21 mouse cellular contexts compared by ENCODE assay signal in genomic region chr4:124311657-124312056, GRCm38 (mm10).
DNase-seq lines count a peak whose midpoint lies in the region; ATAC-seq and TF ChIP-seq lines count a peak whose summit lies in the region.
"Had no signal": no experiment of that assay in that cellular context is flagged by ENCODE, and none has a peak within 500 bp of the region (broad histone marks: within the 10 kb centered on the region; RNA-seq: fewer than 3 reads in every experiment).

No protein-coding gene starts in this region.

- intact Hi-C loops in heart, postnatal 36 days (cut with DNase I): no loop called here

- TF ChIP-seq CTCF in midbrain, postnatal 0 days (IDR thresholded peaks at IDR 0.05): no peak

- no peak for ATAC-seq in hindbrain, embryonic 16.5 days
- ATAC-seq in midbrain, postnatal 0 days (ENCODE audit: low FRiP score): no peak
- ATAC-seq: forebrain, embryonic 15.5 days; forebrain, postnatal 0 days had no signal

- no peak overlapping the region for H3K4me3 ChIP-seq in hindbrain, embryonic 10.5 days
- no peak overlapping the region for H3K4me3 ChIP-seq in hindbrain, embryonic 16.5 days (ENCODE audit: low read length)
- H3K4me3 ChIP-seq in midbrain, embryonic 10.5 days: no peak overlapping the region
- H3K4me3 ChIP-seq in midbrain, postnatal 0 days (ENCODE audit: low read depth, low read length): no peak overlapping the region
- no peak overlapping the region for H3K4me3 ChIP-seq in ES-E14 (ENCODE audit: insufficient read depth in 1 of 2, low read depth in 1 of 2, low read length in 2 of 2, poor library complexity in 1 of 2, severe bottlenecking in 1 of 2)
- H3K4me3 ChIP-seq: embryonic facial prominence, embryonic 10.5 days; embryonic facial prominence, embryonic 12.5 days; forebrain, embryonic 12.5 days; forebrain, embryonic 15.5 days had no signal

- H3K27ac ChIP-seq in hindbrain, embryonic 10.5 days: peak overlapping the region; percentile 69; the same call in 1 of the 2 replicates
- no peak overlapping the region for H3K27ac ChIP-seq in hindbrain, embryonic 16.5 days (ENCODE audit: low read depth, low read length)
- 0 out of 2 replicates have a peak overlapping the region, but pooled peaks have one; percentile 23 for H3K27ac ChIP-seq in midbrain, embryonic 10.5 days (replicated peaks)
- no peak overlapping the region for H3K27ac ChIP-seq in midbrain, postnatal 0 days (ENCODE audit: low read depth, low read length)
- H3K27ac ChIP-seq in ES-E14 (ENCODE audit: insufficient read depth, low read depth, low read length, poor library complexity, severe bottlenecking): no peak overlapping the region
- H3K27ac ChIP-seq: embryonic facial prominence, embryonic 10.5 days; embryonic facial prominence, embryonic 12.5 days; forebrain, embryonic 15.5 days had no signal

- WGBS in hindbrain, embryonic 10.5 days: 92% methylated on average over 5 of the region's 5 CpGs
- 76% methylated on average over 5 of the region's 5 CpGs for WGBS in hindbrain, embryonic 16.5 days
- 87% methylated on average over 5 of the region's 5 CpGs for WGBS in midbrain, embryonic 10.5 days
- 78% methylated on average over 5 of the region's 5 CpGs for whole genome bisulfite sequencing in midbrain, postnatal 0 days

- peaks cover 35% of the 10 kb centered on the region for H3K27me3 ChIP-seq in hindbrain, embryonic 10.5 days (ENCODE audit: insufficient read depth, poor library complexity, severe bottlenecking)
- H3K27me3 ChIP-seq in hindbrain, embryonic 16.5 days (replicated peaks; ENCODE audit: control insufficient read depth, insufficient read depth, low read length): no peaks in the 10 kb centered on the region
- H3K27me3 ChIP-seq in midbrain, embryonic 10.5 days (ENCODE audit: low read depth, poor library complexity, severe bottlenecking): peaks cover 57% of the 10 kb centered on the region
- peaks cover 2% of the 10 kb centered on the region; the same call in 1 of the 2 replicates for H3K27me3 ChIP-seq in midbrain, postnatal 0 days (ENCODE audit: insufficient read depth, low read length)
- H3K27me3 ChIP-seq: embryonic facial prominence, embryonic 12.5 days; forebrain, embryonic 15.5 days had no signal

- no peak overlapping the region for H3K9ac ChIP-seq in hindbrain, embryonic 16.5 days (ENCODE audit: low read depth, low read length)
- H3K9ac ChIP-seq in midbrain, postnatal 0 days (replicated peaks; ENCODE audit: low read length, poor library complexity, severe bottlenecking): no peak overlapping the region
- no peak overlapping the region for H3K9ac ChIP-seq in ES-E14 (ENCODE audit: insufficient read depth, low read depth, low read length, poor library complexity, severe bottlenecking)
- H3K9ac ChIP-seq: embryonic facial prominence, embryonic 12.5 days; forebrain, embryonic 12.5 days; forebrain, embryonic 15.5 days; forebrain, postnatal 0 days had no signal

- H3K4me2 ChIP-seq in hindbrain, embryonic 16.5 days (ENCODE audit: low read length): no peak overlapping the region
- no peak overlapping the region for H3K4me2 ChIP-seq in midbrain, postnatal 0 days (ENCODE audit: low read depth, low read length, poor library complexity, severe bottlenecking)
- H3K4me2 ChIP-seq: embryonic facial prominence, embryonic 12.5 days; forebrain, embryonic 12.5 days; forebrain, embryonic 15.5 days had no signal

- in situ Hi-C loops in ES-E14 (cut with MboI; ENCODE audit: low sequenced_read_pairs in 2 of 2, unreplicated experiment in 2 of 2): no loop called here

- H3K4me1 ChIP-seq in hindbrain, embryonic 10.5 days (replicated peaks): peaks cover 36% of the 10 kb centered on the region
- peaks cover 2% of the 10 kb centered on the region; the same call in 1 of the 2 replicates for H3K4me1 ChIP-seq in hindbrain, embryonic 16.5 days (ENCODE audit: control insufficient read depth, insufficient read depth, low read depth, low read length)
- H3K4me1 ChIP-seq in midbrain, embryonic 10.5 days: peaks cover 34% of the 10 kb centered on the region
- H3K4me1 ChIP-seq in midbrain, postnatal 0 days (ENCODE audit: insufficient read depth, low read length): no peaks in the 10 kb centered on the region
- no peaks in the 10 kb centered on the region for H3K4me1 ChIP-seq in ES-E14 (ENCODE audit: control insufficient read depth in 2 of 2, insufficient read depth in 2 of 2, low read length in 2 of 2, poor library complexity in 1 of 2)

- H3K36me3 ChIP-seq in hindbrain, embryonic 10.5 days: no peaks in the 10 kb centered on the region
- H3K36me3 ChIP-seq in hindbrain, embryonic 16.5 days (ENCODE audit: control insufficient read depth, insufficient read depth, low read length): no peaks in the 10 kb centered on the region
- H3K36me3 ChIP-seq in midbrain, embryonic 10.5 days: no peaks in the 10 kb centered on the region
- H3K36me3 ChIP-seq in midbrain, postnatal 0 days (ENCODE audit: insufficient read depth, low read length): no peaks in the 10 kb centered on the region
- H3K36me3 ChIP-seq in ES-E14 (ENCODE audit: control insufficient read depth, insufficient read depth, low read length, poor library complexity, severe bottlenecking): no peaks in the 10 kb centered on the region
- H3K36me3 ChIP-seq: embryonic facial prominence, embryonic 10.5 days; embryonic facial prominence, embryonic 12.5 days; forebrain, embryonic 12.5 days; forebrain, embryonic 15.5 days had no signal

- DNase-seq in heart, adult 11 months: peak; percentile 67
- no peak for DNase-seq in heart, postnatal 36 days
- no peak for DNase-seq in hindbrain, embryonic 10.5 days (ENCODE audit: low spot score)
- DNase-seq in midbrain, embryonic 10.5 days (ENCODE audit: low spot score): no peak
- DNase-seq in midbrain, postnatal 0 days (ENCODE audit: low spot score): no peak
- no peak for DNase-seq in ES-E14 (ENCODE audit: low read depth, low spot score)
- no peak for DNase-seq in c-Kit-positive CD71-positive TER-119-positive erythroid progenitor cells, embryonic 14.5 days (ENCODE audit: low spot score)
- DNase-seq: adrenal gland, adult 2 months; adrenal gland, postnatal 10 days; adrenal gland, postnatal 25 days; cerebellum, adult 11-12 months; cerebellum, adult 2 months; cerebellum, adult 9-10 months; cerebellum, postnatal 10 days; cerebellum, postnatal 25 days; forebrain, postnatal 0 days had no signal

- peaks cover 3% of the 10 kb centered on the region; the same call in 1 of the 2 replicates for H3K9me3 ChIP-seq in hindbrain, embryonic 10.5 days
- no peaks in the 10 kb centered on the region for H3K9me3 ChIP-seq in hindbrain, embryonic 16.5 days (ENCODE audit: control insufficient read depth, low read length)
- peaks cover 3% of the 10 kb centered on the region; the same call in 1 of the 2 replicates for H3K9me3 ChIP-seq in midbrain, embryonic 10.5 days (replicated peaks)
- no peaks in the 10 kb centered on the region for H3K9me3 ChIP-seq in midbrain, postnatal 0 days (ENCODE audit: low read length)
- H3K9me3 ChIP-seq in ES-E14 (ENCODE audit: control insufficient read depth, insufficient read depth, low read depth, low read length): no peaks in the 10 kb centered on the region
- H3K9me3 ChIP-seq: embryonic facial prominence, embryonic 10.5 days; embryonic facial prominence, embryonic 12.5 days; forebrain, embryonic 12.5 days; forebrain, embryonic 15.5 days had no signal

TF ChIP-seq in ES-E14, 5 proteins besides CTCF, POLR2A, EP300 and RAD21:
- no peak for TF ChIP-seq ZNF384 (IDR thresholded peaks at IDR 0.05; ENCODE audit: low read depth, low read length)
- peak; percentile 37; the same call in 1 of the 2 replicates for TF ChIP-seq MAFK (IDR thresholded peaks at IDR 0.05; ENCODE audit: insufficient read depth, low read depth, low read length)

Comparison
In these comparisons a context has a peak if more than half of its experiments do, and no peak if none do; other contexts are left out.
1. H3K27ac ChIP-seq: peak in hindbrain, embryonic 10.5 days (single experiment) and midbrain, embryonic 10.5 days (single experiment); none in hindbrain, embryonic 16.5 days (single experiment), midbrain, postnatal 0 days (single experiment) and ES-E14 (single experiment).